Mouse (Mus musculus) cerebellum, postnatal 25 days (tissue): ENCODE measurements around the gene Ndufa6.
A peak's percentile ranks its signal among the peaks of the same experiment; 100 is the strongest.
"Not testable (repeated sequence)": the region's sequence is repeated elsewhere in the genome, so short reads cannot be mapped to it uniquely, and the experiment has no call there.

Source experiments
- DNase-seq, 2 experiments: peaks; one replicate each; pipeline ENCODE4 v3.0.0; 2021; ENCODE audit warnings: mixed read lengths in 2 of 2

Ndufa6 gene

DNA sequence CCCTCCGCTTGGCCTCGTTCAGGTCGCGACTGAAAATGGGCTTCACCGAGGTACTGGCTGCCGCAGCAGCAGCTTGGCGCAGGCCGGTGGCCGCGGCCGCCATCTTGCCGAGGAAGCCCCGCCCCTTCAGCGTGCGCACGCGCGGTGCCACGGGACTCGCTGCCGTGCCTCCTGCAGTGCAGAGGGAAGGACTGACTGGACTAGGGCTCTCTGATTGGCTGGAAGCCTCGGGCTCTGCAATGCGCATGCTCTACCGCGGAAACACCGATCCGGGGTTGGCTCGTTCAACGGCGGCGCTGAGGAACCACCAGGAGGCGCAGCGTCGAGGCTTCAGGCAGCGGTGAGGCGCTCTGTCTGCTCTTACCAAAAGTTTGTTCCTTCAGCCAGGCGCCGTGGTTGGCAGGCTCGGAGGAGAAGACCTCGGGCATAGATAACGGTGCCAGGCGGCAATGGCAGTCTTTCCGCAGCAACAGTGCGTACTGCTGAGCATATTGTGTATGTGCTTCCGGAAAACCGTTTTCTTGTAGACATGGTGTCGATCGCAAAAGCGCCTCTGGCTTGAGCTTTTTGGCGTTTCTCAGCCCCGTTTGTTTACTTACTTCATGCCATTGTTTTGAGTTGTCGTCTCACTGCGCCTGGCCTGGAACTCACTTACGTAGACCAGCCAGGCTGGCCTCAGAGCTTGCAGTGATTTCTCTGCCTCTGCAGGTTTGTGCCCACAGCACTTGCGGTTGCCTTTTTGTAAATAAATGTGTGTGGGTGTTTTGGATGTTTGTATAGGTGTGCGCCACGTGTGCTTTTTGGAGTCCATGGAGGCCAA lies at the start of gene Ndufa6:
TSS of gene Ndufa6 (minus strand) at position 197 of the 820 bp plus-strand sequence.
- peak; percentile 98 to 99 for DNase-seq

DNA sequence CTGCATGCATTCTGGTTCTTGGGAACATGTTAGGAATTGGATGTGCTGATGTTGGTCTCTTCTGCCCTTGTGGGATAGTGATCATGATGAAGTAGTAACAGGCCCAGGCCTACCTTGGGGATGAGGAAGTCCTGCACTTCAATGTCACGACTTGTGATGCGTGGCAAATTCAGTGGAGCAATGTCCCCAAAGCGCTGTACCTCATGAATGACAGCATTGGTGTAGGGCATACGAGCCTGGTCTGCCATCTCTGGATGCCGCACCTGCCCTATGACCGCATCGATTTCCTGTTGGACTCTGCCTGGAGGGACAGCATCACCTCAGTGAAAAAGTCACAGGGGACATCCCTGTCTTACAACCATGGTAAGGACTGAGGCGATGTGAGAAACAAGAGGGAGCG lies 49.5 kb upstream of the Ndufa6 start:
- no peak for DNase-seq

DNA sequence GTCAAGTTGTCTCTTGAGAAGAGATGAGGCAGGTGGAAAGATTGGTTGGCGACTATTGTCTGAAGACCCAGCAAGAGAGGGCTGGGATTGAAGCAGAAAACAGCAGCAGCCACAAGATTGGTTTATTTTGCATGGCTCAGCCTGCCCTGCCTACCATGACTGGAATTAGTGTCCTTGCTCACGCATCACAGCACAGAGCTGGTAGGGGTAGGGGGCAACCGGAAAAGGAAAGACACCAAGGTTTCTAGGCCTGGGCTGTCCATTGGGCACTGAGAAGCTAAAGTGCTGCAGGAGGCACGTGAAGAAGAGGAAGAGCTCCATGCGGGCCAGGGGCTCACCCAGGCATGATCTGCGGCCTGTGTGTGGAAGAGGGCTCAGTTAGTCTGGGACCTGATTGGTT lies 48.6 kb upstream of the Ndufa6 start:
- DNase-seq = no peak

DNA sequence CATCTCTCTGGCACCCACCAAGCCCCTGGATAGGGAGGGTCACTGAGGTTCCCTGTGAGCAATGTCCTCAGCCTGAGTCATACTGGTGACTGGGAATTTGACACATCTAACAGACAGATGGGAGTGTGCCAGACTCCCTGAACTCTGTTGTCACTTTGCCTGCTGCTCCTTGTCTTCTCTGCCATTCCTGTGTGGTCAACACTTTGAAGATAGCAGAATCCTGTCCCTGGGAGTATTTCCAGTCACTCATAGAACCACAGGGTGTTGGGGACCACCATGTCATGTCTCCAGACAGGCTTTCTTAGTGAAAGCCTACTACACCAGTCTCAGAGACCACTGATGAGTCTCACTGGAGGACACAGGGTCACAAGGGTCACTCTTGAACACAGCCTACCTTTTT lies 48.0 kb upstream of the Ndufa6 start:
- DNase-seq = no peak

DNA sequence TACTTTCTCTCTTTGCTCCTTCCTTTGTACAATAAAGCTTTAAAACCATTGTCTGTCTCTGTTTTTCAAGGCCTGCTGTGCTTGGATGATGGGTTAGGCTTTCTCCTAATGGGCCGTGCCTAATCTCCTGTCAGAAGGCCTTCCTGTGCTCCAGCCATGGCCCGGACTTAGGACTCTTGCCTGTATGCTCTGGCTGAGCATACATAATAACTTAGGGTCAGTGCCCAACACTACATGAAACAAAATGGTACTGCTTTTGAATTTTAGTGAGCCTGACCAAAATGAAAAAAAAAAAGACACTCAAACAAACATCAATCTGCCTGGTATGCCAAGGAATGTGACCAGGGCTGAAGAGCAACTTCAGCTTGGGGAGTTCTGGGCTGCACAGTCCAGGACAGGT lies 47.4 kb upstream of the Ndufa6 start:
- no peak for DNase-seq

DNA sequence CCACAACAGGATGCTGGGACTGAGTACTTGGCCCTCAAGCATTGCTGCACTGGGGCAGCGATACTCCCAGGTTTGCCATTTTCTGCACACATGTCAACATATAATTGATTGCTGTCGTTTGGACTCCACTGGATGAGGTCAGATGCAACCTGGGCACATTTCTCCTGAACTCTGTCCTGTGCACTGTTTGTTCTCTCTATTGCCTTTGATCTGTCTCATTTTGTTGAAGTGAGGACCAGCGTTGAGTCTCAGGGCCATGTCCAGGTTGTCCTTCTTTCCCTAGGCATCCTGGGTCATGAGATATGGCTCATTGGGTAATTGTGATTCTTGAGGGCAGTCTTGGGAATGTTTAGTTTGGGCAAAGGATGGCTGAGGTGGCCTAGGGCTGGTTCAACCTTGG lies 41.8 kb upstream of the Ndufa6 start:
- DNase-seq = not testable (repeated sequence)

DNA sequence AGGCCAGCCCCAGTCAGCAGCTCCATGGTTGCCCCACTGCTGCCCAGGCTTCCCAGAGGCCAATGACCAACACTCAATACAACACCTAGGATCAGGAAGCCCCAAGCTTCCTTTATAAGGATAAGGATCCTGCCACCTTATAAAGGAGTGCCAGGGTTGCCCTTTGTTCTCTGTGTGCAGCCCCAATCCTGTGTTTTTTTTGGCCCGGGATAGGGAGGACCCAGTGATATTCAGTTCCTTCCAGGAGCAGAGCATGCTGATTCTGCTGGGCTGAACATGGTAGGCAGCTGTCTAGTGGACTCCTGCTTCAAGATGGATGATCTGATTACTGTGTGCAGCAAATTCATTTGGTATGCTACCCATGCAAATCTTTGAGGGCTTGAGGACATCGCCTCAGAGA lies 39.8 kb upstream of the Ndufa6 start, which contains the start of gene Cyp2d11:
TSS of gene Cyp2d11 (minus strand) at position 101 of the 400 bp plus-strand sequence.
- DNase-seq = not testable (repeated sequence)

DNA sequence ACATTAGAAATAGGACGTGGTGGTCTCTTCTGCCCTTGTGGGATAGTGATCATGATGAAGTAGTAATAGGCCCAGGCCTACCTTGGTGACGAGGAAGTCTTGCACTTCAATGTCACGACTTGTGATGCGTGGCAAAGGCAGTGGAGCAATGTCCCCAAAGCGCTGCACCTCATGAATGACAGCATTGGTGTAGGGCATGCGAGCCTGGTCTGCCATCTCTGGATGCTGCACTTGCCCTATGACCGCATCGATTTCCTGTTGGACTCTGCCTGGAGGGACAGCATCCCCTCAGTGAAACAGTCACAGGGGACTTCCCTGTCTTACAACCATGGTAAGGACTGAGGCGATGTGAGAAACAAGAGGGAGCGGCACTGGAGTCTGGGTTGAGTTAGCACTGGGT lies 35.8 kb upstream of the Ndufa6 start:
- DNase-seq = not testable (repeated sequence)

DNA sequence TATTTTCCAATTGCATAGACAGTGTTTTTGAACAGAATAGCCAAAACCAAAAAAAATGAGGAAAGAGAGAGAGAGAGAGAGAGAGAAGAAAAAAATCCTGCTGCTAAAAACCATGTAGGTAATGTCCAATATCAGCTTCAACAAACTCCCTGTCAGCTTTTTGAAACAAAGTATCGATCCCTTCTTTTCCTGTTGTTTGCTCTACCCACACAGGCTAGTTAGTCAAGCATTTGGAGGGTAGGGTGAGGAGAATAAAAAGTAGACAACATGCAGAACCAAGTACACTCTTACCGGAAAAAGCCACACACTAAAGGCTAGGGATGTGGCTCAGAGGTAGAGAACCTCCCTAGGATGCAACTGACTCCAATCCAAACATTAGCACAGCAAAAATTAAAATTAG lies 31.6 kb upstream of the Ndufa6 start:
- no peak for DNase-seq

DNA sequence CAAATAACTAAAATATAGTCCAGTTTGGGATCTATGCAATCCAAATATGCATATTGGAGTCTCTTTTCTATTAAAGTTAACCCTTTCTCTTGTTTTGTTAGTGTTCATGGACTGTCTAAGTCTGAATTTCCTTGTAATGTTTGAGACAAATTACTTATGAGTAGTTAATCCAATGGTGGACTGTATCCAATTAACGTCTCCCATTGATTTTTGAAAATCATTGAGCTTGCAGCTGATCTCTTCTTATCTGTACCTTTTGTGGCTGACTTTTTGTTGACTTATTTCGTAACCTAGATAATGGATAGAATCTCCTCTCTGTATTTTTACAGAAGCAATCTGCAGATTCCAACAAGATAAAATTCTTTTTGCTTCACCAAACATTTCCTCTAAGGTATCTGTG lies 28.3 kb upstream of the Ndufa6 start:
- no peak for DNase-seq

DNA sequence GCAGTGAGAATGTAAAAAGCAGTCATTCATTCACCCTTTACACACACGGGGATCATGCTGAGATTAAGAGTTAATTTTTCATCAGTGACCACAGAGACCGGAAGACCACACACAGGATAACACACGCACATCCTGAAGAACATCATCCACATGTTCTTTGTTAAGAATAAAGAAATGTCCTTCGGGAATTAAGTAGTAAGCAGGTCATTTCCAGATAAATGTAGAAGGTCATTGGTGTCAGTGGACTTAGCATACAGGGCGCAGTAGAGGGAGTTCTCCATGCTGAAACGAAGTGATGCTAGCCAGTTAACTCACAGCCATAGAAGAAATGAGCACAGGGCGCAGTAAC lies 26.6 kb upstream of the Ndufa6 start:
- no peak for DNase-seq

DNA sequence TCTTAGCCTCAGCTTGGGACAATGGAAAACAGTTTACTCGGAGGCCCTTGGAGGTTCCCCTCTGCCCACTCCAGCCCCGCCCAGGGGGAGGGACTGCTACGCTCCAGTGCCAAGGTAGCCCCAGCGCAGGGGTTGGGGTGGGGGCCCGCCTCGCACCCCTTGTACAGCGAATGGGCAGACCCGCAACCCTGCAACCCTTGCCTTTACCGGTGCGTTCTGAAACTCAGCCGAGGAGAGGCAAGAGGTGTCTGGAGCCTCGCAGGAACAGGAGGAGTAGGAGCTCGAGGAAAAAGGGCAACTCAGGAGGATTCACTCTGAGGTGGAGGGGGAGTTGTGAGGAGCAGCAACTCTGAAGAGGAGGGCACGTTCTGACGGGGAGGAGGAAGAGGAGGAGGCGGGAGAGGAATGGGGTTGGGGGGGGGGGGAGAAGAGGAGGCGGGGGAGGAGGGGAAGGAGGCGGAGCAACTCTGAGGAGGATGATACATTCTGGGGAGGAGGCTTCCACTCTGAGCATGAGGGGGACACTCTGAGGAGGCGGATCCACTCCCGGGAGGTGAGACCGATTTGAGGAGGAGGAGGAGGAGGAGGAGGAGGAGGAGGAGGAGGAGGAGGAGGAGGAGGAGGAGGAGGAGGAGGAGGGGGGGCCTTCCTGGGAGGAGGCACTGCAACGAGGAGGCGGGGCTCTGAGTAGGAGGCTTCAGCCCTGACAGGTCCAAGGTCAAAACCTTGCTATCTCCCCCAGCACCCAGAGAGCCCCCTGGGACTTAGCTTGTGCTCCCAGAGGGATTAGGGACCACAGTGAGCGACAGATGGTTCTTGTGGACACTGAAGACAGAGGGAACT lies 26.0 kb upstream of the Ndufa6 start, which contains the start of gene Cyp2d22:
TSS of gene Cyp2d22 (minus strand) at position 390 of the 843 bp plus-strand sequence.
- peak; percentile 54 to 65 for DNase-seq

DNA sequence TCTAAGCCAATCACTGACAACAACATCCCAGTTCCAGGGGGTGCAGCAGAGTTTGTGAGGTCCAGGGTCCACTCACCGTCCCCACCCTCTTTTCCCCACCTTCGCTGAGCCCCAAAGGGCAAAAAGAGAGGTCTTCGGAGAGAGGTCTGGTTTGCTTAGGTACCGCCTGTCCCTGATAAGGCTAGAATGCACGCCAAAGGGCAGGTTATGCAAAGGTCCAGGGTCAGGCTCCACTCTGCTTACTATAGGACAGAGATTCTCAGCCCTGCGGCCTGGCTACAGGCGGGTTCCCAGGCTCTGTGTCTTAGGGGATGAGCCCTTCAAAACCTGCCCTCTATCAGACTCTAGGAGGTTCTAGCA lies 25.4 kb upstream of the Ndufa6 start:
- DNase-seq = no peak

DNA sequence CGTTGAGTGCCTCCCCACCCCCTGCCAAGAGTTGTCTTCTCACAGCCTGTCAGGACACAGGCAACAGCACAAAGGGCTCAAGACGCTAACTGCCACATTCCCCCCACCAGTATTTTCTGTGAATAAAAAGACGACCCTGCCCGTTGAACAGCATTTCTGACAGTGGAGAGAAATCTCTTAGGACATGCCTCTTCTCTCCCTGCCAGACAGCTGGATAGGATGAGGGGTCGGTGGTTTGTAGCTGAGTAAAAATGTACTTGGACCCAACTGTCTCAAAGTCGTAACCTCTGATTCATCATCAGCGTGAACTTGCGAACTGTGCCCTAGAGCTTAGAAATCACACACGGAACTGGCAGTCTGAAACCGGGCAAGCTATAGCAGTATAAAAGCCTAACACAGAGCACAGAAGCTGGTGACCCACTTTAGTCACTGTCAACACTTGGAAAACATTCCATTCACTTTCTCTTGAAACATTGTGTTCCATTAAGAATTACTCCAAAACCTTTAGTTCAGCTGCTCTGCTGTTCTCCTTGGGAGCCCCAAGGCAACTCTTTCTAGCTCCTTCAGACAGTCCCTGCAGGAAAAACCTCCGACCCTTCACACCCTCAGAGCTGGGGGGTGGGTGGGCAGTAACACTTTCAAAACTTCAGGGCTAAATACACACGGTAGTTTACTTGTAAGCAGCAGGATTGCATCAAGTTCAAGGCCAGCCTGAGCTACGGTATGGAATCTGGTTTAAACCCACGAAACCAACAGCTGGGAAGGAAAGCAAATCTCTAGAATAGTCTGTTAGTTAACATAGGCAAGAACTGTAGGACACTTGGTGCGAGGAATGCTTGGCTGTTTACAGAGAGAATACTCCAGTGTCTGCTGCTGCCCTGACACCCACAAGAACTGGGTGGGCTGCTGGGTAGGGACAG lies 24.4 kb upstream of the Ndufa6 start:
- no peak for DNase-seq

DNA sequence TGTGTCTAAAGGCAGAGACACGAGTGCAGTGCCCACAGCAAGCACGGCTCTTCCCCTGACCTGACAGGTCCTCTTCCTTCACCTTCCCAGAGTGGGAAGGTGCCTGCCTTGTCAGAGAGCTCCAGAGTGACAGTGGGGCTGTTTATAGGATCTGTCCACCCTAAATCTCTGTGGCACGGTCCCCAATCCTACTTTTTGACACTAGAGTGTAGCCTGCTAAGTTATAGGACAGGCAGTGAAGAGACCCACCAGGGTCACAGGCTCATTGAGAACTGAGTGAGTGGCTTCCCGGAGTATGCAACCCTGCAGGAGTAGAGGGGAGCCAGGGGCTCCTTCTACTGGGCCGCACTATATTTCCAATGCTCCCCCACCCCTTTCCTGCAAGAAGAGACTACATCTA lies 23.6 kb upstream of the Ndufa6 start:
- DNase-seq = no peak

DNA sequence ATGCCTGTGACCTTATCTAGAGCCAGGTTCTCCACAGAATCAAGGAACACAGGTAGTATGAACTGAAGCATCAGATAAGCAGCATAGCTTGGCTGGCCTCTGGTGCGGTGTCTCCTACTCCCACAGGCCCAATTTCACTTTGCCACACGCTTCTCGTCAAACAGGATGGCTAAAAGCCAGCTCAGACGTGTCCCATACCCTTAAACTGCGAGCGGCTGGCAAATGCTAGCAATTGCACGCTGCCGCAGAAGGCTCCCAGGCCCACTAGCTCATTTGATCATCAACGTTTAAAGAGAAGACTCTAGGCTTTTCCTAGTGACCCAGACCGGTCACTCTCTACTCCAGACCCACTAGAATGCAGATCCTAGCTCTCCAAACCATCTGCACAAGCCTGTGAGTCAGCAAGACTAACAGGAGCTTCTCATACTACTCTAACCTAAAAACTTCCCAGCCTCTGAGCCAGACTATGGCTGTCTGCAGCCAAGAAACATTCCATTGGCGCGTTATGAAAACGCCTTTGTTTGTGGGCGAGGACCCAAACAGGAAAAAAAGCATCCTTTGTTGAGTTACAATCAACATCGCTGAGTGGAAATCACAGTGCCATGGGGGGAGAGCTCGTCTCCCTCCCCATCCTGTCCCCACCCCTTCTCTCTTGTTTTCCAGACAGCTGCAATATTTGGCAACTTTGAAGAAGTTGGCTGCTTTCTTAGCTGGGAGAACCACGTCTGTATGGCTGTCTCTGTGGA lies 22.4 kb upstream of the Ndufa6 start:
- no peak for DNase-seq

DNA sequence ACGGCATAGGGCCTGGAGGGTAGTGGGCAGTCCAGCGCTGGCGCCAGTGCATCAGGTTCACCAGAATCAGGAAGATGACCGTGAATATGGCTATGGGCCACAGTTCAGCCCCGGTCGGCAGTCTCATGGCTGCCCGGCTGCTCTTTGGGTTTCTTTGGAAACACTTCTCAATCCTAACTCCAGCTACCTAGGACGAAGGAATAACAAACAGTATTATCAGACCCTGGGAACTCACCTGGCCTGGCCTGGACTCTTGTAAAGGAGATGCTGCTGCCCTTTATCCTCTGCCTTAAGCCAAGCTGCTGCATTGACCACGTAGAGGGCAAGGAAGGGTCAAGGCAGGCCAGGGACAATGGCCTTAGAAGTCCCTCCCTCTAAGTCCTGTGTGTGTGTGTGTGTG lies 21.7 kb upstream of the Ndufa6 start:
- no peak for DNase-seq

DNA sequence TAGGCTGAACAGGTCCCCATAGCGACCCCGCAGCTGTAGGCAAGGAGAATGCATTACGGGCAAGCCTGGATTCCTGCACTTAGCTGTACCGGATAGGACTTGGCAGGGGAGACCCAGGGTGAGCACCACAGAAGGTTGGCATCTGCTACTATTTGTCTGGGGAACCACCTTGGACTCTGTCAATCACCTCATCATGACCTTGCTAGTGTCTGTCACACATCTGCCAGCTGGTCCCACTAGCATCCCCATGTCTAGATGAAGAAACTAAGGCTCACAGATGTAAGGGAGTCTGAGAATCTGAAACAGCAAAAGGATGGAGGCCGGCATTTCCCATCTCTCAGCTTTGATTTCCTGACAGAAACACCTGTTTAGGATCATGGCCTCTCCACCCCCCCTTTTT lies 20.3 kb upstream of the Ndufa6 start:
- no peak for DNase-seq

DNA sequence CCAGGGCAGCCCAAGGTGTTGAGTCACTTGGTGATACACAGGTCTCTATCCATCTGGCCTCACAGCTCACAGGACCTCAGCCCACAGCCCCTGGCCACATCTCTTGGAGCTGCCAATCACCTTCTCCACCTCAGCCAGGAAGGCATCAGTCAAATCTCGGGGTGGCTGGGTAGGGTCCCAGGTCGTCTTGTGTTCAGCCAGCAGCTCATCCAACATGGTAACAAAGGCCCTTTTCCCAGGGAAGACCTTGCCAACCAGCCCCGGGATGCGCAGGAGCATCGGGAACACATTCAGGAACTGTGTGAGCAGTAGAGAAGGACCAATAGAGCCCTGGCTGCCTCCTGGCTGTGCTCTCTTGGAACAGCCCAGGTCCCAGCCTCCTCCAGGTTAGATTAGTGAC lies 18.9 kb upstream of the Ndufa6 start:
- DNase-seq = no peak

DNA sequence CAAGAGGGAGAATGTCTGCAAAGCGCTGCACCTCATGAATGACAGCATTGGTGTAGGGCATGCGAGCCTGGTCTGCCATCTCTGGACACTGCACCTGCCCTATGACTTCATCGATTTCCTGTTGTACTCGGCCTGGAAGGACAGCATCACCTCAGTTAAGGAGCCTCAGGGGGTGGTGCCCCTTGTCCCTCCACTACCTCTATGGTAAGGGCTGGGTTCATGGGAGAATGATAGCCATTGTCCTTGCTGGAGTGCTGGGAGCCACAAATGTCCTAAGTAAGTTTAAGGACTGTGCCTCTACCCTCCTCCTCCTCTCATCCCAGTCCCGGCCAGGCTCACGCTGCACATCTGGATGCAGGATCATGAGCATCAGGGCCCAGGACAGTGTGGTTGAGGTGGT lies 18.3 kb upstream of the Ndufa6 start:
- no peak for DNase-seq

DNA sequence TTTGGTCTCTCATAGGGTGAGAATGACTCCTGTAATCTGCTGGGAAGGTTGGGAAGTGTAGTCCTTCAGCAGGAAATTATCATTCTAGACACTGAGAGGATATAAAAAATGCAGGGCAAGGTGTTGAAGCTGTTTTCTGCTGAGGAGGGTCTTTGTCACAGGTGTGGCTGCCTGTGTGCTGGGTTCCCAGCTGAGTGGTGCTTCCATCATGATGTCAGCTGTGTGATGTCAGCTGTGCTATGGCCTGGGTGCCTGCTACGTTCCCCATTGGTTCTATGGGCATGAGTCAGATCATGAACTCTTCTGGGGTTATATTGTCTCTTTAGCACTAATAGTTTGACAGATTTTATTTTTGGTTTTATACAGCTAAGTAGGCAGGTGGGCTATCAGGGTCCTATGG lies 14.7 kb upstream of the Ndufa6 start:
- no peak for DNase-seq

DNA sequence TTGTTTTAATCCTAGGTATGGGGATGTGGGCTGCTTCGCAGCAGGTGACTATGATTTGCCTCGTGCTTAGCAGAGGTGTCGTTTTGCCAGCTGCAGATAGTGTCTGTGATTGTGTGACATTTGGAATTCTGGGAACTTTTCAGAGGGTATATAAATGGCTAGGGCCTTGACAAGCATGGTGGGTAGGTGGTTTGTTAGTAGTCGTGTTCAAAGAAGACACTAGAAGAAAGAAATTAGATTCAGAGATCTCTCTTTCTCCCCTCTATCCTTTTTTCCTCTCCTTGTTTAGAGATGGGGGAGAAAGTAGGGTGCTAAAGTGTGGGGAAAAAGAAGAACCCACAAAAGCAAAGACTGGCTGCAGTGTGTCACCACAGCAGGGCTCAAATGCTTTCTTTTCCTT lies 14.0 kb upstream of the Ndufa6 start:
- DNase-seq = no peak
